Mouse (Mus musculus) T-cell, adult 66 days (primary cell): ENCODE measurements around the gene F7. TPM values are rescaled to one million over a fixed set of nuclear protein-coding genes. Genes with fewer than 3 reads are reported as not detected.

Experiments used
- total RNA-seq, 2 experiments: library from RNA; stranded (reverse); gene quantifications; 3 replicates in 1 of 2; 4 replicates in 1 of 2; pipeline ENCODE4 v1.2.4; 2023

F7 gene
- not detected for total RNA-seq

DNA sequence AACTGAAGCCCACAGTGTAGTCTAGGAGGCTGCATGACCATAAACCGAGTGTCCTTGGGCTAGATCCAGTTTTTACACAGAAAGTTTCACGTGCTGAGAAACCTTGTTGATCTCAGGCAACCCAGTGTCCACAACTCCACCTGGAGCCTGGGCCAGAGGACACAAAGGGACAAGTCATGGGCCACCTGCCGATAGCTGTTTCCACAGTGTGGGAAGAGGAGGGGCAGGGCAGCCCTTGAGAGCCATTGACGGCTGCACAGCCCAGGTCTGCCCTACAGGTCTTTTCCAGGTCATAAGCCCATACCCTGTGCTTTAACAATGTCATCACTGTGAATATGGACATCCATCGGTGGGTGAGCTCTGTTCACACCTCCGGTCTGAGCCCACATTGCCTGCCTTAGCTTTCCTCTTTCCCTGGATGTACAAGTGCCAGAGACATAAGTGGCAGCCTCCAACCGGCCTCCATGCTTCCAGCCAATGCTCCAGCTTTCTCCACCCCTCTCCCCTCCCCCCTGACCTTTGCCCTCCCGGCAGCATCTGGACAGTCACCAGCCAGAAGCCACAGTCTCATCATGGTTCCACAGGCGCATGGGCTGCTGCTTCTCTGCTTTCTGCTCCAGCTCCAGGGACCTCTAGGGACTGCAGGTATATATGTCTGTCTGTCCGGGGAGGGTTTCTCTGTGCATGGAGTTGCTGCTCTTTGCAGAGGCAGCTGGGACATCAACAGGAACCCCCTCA is at the start of gene F7:
F7 (plus strand) TSS at position 548 of the 738 bp plus-strand sequence.

DNA sequence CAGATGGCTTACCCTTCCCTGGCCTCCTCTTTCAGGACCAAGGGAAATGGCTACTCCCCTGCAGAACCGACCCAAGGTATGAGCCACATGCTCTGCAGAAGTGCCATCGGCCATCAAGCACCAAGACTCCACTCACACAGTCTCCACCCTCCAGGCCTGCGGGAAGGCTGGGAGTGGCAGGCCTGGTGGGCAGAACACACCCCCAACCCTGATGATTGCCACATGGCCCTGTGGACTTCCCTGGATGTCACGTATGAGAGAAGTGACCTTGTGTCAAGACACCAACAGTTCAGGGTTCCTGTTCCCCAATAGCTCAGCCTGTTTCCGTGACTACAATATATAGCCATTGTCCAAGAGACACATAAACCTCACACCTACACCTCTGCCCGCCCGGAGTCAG is 11.2 kb downstream of the F7 start, which contains the start of gene F10:
F10 (plus strand) TSS at position 294 of the 400 bp plus-strand sequence.

DNA sequence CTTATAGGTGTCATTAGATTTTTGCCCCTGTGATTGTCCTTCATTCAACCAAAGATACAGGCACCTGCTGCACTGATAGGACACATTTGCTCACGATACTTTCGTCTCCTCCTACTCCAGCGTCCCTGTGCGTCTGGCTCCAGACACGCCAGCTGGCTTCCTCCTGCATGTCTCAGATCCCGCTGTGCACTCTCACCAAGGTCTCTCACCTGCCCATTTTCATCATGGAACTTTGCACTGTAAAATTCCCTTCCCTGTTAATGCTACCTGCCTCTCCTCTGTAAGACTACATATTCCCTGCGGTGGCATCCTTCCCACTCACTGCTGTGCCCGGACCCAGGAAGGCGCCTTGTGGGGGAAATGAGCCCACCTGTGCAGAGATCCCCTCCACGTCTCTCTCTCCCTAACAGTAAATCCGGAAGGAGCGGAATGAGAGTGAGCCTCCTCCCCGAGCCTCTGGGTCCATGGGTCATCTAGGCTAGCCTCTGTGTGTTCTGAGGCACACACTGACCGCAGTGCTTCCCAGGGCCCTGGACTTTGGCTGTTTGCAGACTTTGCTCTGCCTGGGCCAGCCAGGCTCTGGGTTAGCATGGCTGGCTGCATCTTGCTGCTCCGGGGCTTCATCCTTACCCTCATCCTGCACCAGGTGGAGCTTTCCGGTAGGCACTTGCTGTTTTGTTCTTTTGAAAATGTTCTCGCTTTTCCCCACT is 34.8 kb downstream of the F7 start, which contains the start of gene Proz:
Proz (plus strand) TSS at position 474 of the 710 bp plus-strand sequence.

Other genes starting within 250 kb of the F7 start
- gene Mcf2l, start 152.2 kb upstream of the F7 start, total RNA-seq, result 1 to 10 TPM in 1 of 2 experiments, under 1 TPM in 1; 0.67 to 2.3 TPM
- gene F10, start 11.3 kb downstream of the F7 start, total RNA-seq, result not detected
- gene Proz, start 34.9 kb downstream of the F7 start, total RNA-seq, result not detected
- 10 to 100 TPM; 35.5 to 37.2 TPM for gene Pcid2, start 79.4 kb downstream of the F7 start, total RNA-seq
- 10 to 100 TPM; 44.9 to 48.0 TPM for gene Cul4a, start 79.6 kb downstream of the F7 start, total RNA-seq
- gene Lamp1, start 133.1 kb downstream of the F7 start, total RNA-seq, result 10 to 100 TPM; 92.5 to 93.2 TPM
- gene Grtp1, start 174.6 kb downstream of the F7 start, total RNA-seq, result not detected
- not detected for gene Adprhl1, start 228.1 kb downstream of the F7 start, total RNA-seq